Comparison of ENCODE assay signal across 36 mouse cellular contexts in the genomic region with DNA sequence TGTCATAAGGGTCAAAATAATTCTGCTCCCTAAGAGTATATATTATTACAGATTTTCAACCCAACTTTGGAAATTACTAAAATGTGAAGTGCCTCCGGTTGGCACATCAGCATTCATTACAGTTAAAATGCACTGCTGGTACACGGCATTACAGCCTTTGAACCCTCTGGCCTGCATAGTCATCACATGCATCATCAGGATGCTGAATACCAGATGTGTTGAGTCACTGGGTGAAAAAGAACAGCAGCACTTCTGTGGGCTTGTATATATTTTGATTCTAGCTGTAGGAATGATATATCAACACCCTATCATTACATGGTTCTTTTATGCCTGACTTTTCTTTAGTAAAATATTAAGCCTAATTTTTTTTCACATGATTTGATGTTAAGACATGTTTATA. TPM values are rescaled to one million over a fixed set of nuclear protein-coding genes. Genes with fewer than 3 reads are reported as not detected.
DNase-seq lines count a peak whose midpoint lies in the region.
"Had no signal": no experiment of that assay in that cellular context is flagged by ENCODE, and none has a peak within 500 bp of the region (broad histone marks: within the 10 kb centered on the region; RNA-seq: fewer than 3 reads in every experiment).

No protein-coding gene starts in this region.

- DNase-seq in 3T3-L1 (ENCODE audit: low read depth, low spot score) (peak; percentile 95), NIH3T3 (ENCODE audit: low read depth) (peak; percentile 65)
- peak; percentile 12 for DNase-seq in fibroblast of lung, adult 2 months (ENCODE audit: low read depth)
- DNase-seq in cerebellum, adult 11 months, result no peak
- no peak for DNase-seq in adrenal gland, adult 2 months
- DNase-seq in adrenal gland, postnatal 25 days, result no peak
- DNase-seq: adrenal gland, postnatal 14 days; cerebellum, adult 11-12 months; cerebellum, adult 8-10 months; cerebellum, postnatal 10 days; cerebellum, postnatal 36 days; embryo, embryonic 11 days; forebrain, postnatal 0 days; gastrocnemius, adult 2 months; gastrocnemius, postnatal 14 days; heart, adult 11 months; heart, postnatal 10 days; heart, postnatal 36 days; kidney, adult 11 months; kidney, adult 8-10 months had no signal

RNA-seq across cellular contexts. Expression of gene Tmprss11f, which starts 1.5 kb away (rescaled TPM):
- total RNA-seq in adrenal gland, adult 2 months (2021), result not detected
- polyA plus RNA-seq in adrenal gland, adult 2 months (2012; rRNA removed), result not detected in 2 replicates
- not detected in 2 replicates for total RNA-seq in adrenal gland, postnatal 25 days (2021)
- total RNA-seq: adrenal gland, adult 18-20 months; adrenal gland, postnatal 14 days; CH12.LX; forebrain, postnatal 0 days; gastrocnemius, adult 2 months; gastrocnemius, postnatal 14 days; gastrocnemius, postnatal 4 days; heart, postnatal 10 days; heart, postnatal 36 days had no signal
- polyA plus RNA-seq: cortical plate, adult 2 months; embryonic facial prominence, embryonic 10.5 days; erythroblast, embryonic 14.5 days; forebrain, embryonic 10.5 days; forebrain, embryonic 13.5 days; forebrain, postnatal 0 days; frontal cortex, adult 2 months; G1E; heart, embryonic 12.5 days; heart, embryonic 15.5 days; hindbrain, embryonic 10.5 days; hindbrain, embryonic 13.5 days; hindbrain, embryonic 16.5 days had no signal

RNA-seq across cellular contexts. Expression of gene Tmprss11b, which starts 45.5 kb away (rescaled TPM):
- total RNA-seq in adrenal gland, adult 2 months (2021), result not detected
- polyA plus RNA-seq in adrenal gland, adult 2 months (2012; rRNA removed), result not detected in 2 replicates
- total RNA-seq in adrenal gland, postnatal 25 days (2021), result not detected in 2 replicates
- total RNA-seq: adrenal gland, adult 18-20 months; adrenal gland, postnatal 14 days; CH12.LX; forebrain, postnatal 0 days; gastrocnemius, adult 2 months; gastrocnemius, postnatal 14 days; gastrocnemius, postnatal 4 days; heart, postnatal 10 days; heart, postnatal 36 days had no signal
- polyA plus RNA-seq: cortical plate, adult 2 months; embryonic facial prominence, embryonic 10.5 days; erythroblast, embryonic 14.5 days; forebrain, embryonic 10.5 days; forebrain, embryonic 13.5 days; forebrain, postnatal 0 days; frontal cortex, adult 2 months; G1E; heart, embryonic 12.5 days; heart, embryonic 15.5 days; hindbrain, embryonic 10.5 days; hindbrain, embryonic 13.5 days; hindbrain, embryonic 16.5 days; intestine, embryonic 15.5 days had no signal

Comparison
In these comparisons a context has a peak if more than half of its experiments do, and no peak if none do; other contexts are left out.
1. DNase-seq: peak in 3T3-L1 (single experiment), NIH3T3 (single experiment) and fibroblast of lung, adult 2 months (single experiment); none in cerebellum, adult 11 months (single experiment), adrenal gland, adult 2 months (single experiment) and adrenal gland, postnatal 25 days (single experiment).